9 mouse cellular contexts compared by ENCODE assay signal in genomic region chr13:51603894-51604244, GRCm38 (mm10). TPM values are rescaled to one million over a fixed set of nuclear protein-coding genes. Genes with fewer than 3 reads are reported as not detected.
DNase-seq lines count a peak whose midpoint lies in the region; ATAC-seq lines count a peak whose summit lies in the region.
"Had no signal": no experiment of that assay in that cellular context is flagged by ENCODE, and none has a peak within 500 bp of the region (broad histone marks: within the 10 kb centered on the region; RNA-seq: fewer than 3 reads in every experiment).

No protein-coding gene starts in this region.

- H3K36me3 ChIP-seq in kidney, embryonic 15.5 days, result no peaks in the 10 kb centered on the region
- no peaks in the 10 kb centered on the region for H3K36me3 ChIP-seq in kidney, embryonic 16.5 days (ENCODE audit: insufficient read depth, low read length)
- H3K36me3 ChIP-seq in hindbrain, embryonic 13.5 days, result no peaks in the 10 kb centered on the region
- no peaks in the 10 kb centered on the region for H3K36me3 ChIP-seq in limb, embryonic 10.5 days
- H3K36me3 ChIP-seq in liver, embryonic 11.5 days (ENCODE audit: control insufficient read depth, insufficient read depth, low read length), result no peaks in the 10 kb centered on the region

- no peak overlapping the region for H3K27ac ChIP-seq in kidney, embryonic 15.5 days
- H3K27ac ChIP-seq in kidney, embryonic 16.5 days (ENCODE audit: low read length), result no peak overlapping the region
- peak overlapping the region; percentile 24; the same call in 1 of the 2 replicates for H3K27ac ChIP-seq in hindbrain, embryonic 13.5 days
- H3K27ac ChIP-seq in limb, embryonic 10.5 days, result peak overlapping the region; percentile 56; the same call in 1 of the 2 replicates
- H3K27ac ChIP-seq in liver, embryonic 11.5 days (ENCODE audit: low read depth, low read length), result no peak overlapping the region

- H3K4me3 ChIP-seq in kidney, embryonic 15.5 days (replicated peaks), result no peak overlapping the region
- no peak overlapping the region for H3K4me3 ChIP-seq in kidney, embryonic 16.5 days (ENCODE audit: low read length)
- no peak overlapping the region for H3K4me3 ChIP-seq in hindbrain, embryonic 13.5 days
- no peak overlapping the region for H3K4me3 ChIP-seq in limb, embryonic 10.5 days
- H3K4me3 ChIP-seq in liver, embryonic 11.5 days (ENCODE audit: low read depth, low read length), result no peak overlapping the region
- H3K4me3 ChIP-seq: erythroblast, embryonic 14.5 days had no signal

- H3K9me3 ChIP-seq in kidney, embryonic 15.5 days (replicated peaks), result no peaks in the 10 kb centered on the region
- no peaks in the 10 kb centered on the region for H3K9me3 ChIP-seq in kidney, embryonic 16.5 days (ENCODE audit: low read length)
- H3K9me3 ChIP-seq in hindbrain, embryonic 13.5 days, result no peaks in the 10 kb centered on the region
- no peaks in the 10 kb centered on the region for H3K9me3 ChIP-seq in limb, embryonic 10.5 days (replicated peaks)
- H3K9me3 ChIP-seq in liver, embryonic 11.5 days (ENCODE audit: control insufficient read depth, low read length), result no peaks in the 10 kb centered on the region

- peaks cover 12% of the 10 kb centered on the region for H3K4me1 ChIP-seq in kidney, embryonic 15.5 days
- H3K4me1 ChIP-seq in kidney, embryonic 16.5 days (ENCODE audit: insufficient read depth, low read length), result no peaks in the 10 kb centered on the region; the same call in 1 of the 2 replicates
- H3K4me1 ChIP-seq in hindbrain, embryonic 13.5 days (replicated peaks), result peaks cover 17% of the 10 kb centered on the region
- peaks cover 14% of the 10 kb centered on the region for H3K4me1 ChIP-seq in limb, embryonic 10.5 days
- no peaks in the 10 kb centered on the region for H3K4me1 ChIP-seq in liver, embryonic 11.5 days (replicated peaks; ENCODE audit: control insufficient read depth, insufficient read depth, low read length)

- H3K9ac ChIP-seq in kidney, embryonic 15.5 days, result no peak overlapping the region
- no peak overlapping the region for H3K9ac ChIP-seq in kidney, embryonic 16.5 days (replicated peaks; ENCODE audit: low read length)
- H3K9ac ChIP-seq in hindbrain, embryonic 13.5 days, result no peak overlapping the region
- no peak overlapping the region for H3K9ac ChIP-seq in liver, embryonic 11.5 days (ENCODE audit: low read depth, low read length)

- no peak for ATAC-seq in kidney, embryonic 15.5 days (replicated peaks; ENCODE audit: low FRiP score)
- ATAC-seq in kidney, embryonic 16.5 days (ENCODE audit: low FRiP score, low TSS enrichment), result no peak
- ATAC-seq in hindbrain, embryonic 13.5 days (ENCODE audit: low FRiP score), result peak; percentile 53
- ATAC-seq in CD4-positive, CD25-positive, alpha-beta regulatory T cell, adult 4 months, result no peak
- no peak for ATAC-seq in liver, embryonic 11.5 days (replicated peaks; ENCODE audit: low FRiP score)

- 0 out of 2 replicates have a peak, but pooled peaks cover 2% of the 10 kb centered on the region for H3K27me3 ChIP-seq in kidney, embryonic 15.5 days
- H3K27me3 ChIP-seq in kidney, embryonic 16.5 days (ENCODE audit: insufficient read depth, low read length), result no peaks in the 10 kb centered on the region
- no peaks in the 10 kb centered on the region for H3K27me3 ChIP-seq in hindbrain, embryonic 13.5 days
- H3K27me3 ChIP-seq in limb, embryonic 10.5 days (ENCODE audit: low read depth, poor library complexity, severe bottlenecking), result no peaks in the 10 kb centered on the region
- no peaks in the 10 kb centered on the region for H3K27me3 ChIP-seq in liver, embryonic 11.5 days (replicated peaks; ENCODE audit: control insufficient read depth, insufficient read depth, low read length)

- peak; percentile 37 for DNase-seq in limb, embryonic 10.5 days (ENCODE audit: low spot score)
- DNase-seq in right cerebral cortex, postnatal 4 days, result peak; percentile 51
- no peak for DNase-seq in gastrocnemius, postnatal 10 days
- no peak for DNase-seq in liver, embryonic 11.5 days (ENCODE audit: low spot score)

- 49% methylated on average over 4 of the region's 4 CpGs for WGBS in kidney, embryonic 15.5 days
- WGBS in kidney, embryonic 16.5 days, result 49% methylated on average over 4 of the region's 4 CpGs
- WGBS in hindbrain, embryonic 13.5 days, result 47% methylated on average over 4 of the region's 4 CpGs
- 47% methylated on average over 4 of the region's 4 CpGs for WGBS in limb, embryonic 10.5 days
- 40% methylated on average over 4 of the region's 4 CpGs for WGBS in liver, embryonic 11.5 days

- peak overlapping the region; percentile 55 for H3K4me2 ChIP-seq in kidney, embryonic 15.5 days
- no peak overlapping the region for H3K4me2 ChIP-seq in kidney, embryonic 16.5 days (replicated peaks; ENCODE audit: low read depth, low read length)
- H3K4me2 ChIP-seq in hindbrain, embryonic 13.5 days, result peak overlapping the region; percentile 48
- no peak overlapping the region for H3K4me2 ChIP-seq in liver, embryonic 11.5 days

RNA-seq across cellular contexts. Expression of gene Shc3, which starts 34.6 kb away (rescaled TPM):
- polyA plus RNA-seq in kidney, embryonic 15.5 days (2015; fragmentation: Nextera tagmentation; extraction: Ambion mirVana), result 0.18 TPM in 2 replicates
- polyA plus RNA-seq in kidney, embryonic 16.5 days (2015; fragmentation: Nextera tagmentation; extraction: Ambion mirVana), result 0.14 and 0.31 TPM in 2 replicates
- polyA plus RNA-seq in hindbrain, embryonic 13.5 days (2015; fragmentation: Nextera tagmentation; extraction: Ambion mirVana), result 4.1 and 4.2 TPM in 2 replicates
- polyA plus RNA-seq in limb, embryonic 10.5 days (2016; fragmentation: Nextera tagmentation; extraction: Ambion mirVana), result 0.11 and 0.14 TPM in 2 replicates
- not detected for polyA plus RNA-seq in CD4-positive, CD25-positive, alpha-beta regulatory T cell, adult 4 months (2017; shearing (Covaris generic))
- 1 to 10 TPM; 3.0 to 4.1 TPM for total RNA-seq in gastrocnemius, postnatal 10 days (2021)
- not detected in 2 replicates for polyA plus RNA-seq in liver, embryonic 11.5 days (2014; fragmentation: Nextera tagmentation; extraction: Ambion mirVana)
- polyA plus RNA-seq: erythroblast, embryonic 14.5 days had no signal

RNA-seq across cellular contexts. Expression of gene Cks2, which starts 41.2 kb away (rescaled TPM):
- polyA plus RNA-seq in kidney, embryonic 15.5 days (2015; fragmentation: Nextera tagmentation; extraction: Ambion mirVana), result 370 and 419 TPM in 2 replicates
- polyA plus RNA-seq in kidney, embryonic 16.5 days (2015; fragmentation: Nextera tagmentation; extraction: Ambion mirVana), result 348 and 370 TPM in 2 replicates
- 76.0 and 78.7 TPM in 2 replicates for polyA plus RNA-seq in hindbrain, embryonic 13.5 days (2015; fragmentation: Nextera tagmentation; extraction: Ambion mirVana)
- polyA plus RNA-seq in limb, embryonic 10.5 days (2016; fragmentation: Nextera tagmentation; extraction: Ambion mirVana), result 393 and 424 TPM in 2 replicates
- polyA plus RNA-seq in CD4-positive, CD25-positive, alpha-beta regulatory T cell, adult 4 months (2017; shearing (Covaris generic)), result 10 to 100 TPM; 31.7 to 37.2 TPM
- 10 to 100 TPM; 14.5 to 17.7 TPM for total RNA-seq in gastrocnemius, postnatal 10 days (2021)
- 587 and 614 TPM in 2 replicates for polyA plus RNA-seq in liver, embryonic 11.5 days (2014; fragmentation: Nextera tagmentation; extraction: Ambion mirVana)

RNA-seq across cellular contexts. Expression of gene Secisbp2, which starts 47.6 kb away (rescaled TPM):
- polyA plus RNA-seq in kidney, embryonic 15.5 days (2015; fragmentation: Nextera tagmentation; extraction: Ambion mirVana), result 26.6 and 31.9 TPM in 2 replicates
- 32.9 and 37.1 TPM in 2 replicates for polyA plus RNA-seq in kidney, embryonic 16.5 days (2015; fragmentation: Nextera tagmentation; extraction: Ambion mirVana)
- 31.9 and 33.1 TPM in 2 replicates for polyA plus RNA-seq in hindbrain, embryonic 13.5 days (2015; fragmentation: Nextera tagmentation; extraction: Ambion mirVana)
- polyA plus RNA-seq in limb, embryonic 10.5 days (2016; fragmentation: Nextera tagmentation; extraction: Ambion mirVana), result 25.4 and 27.8 TPM in 2 replicates
- 10 to 100 TPM; 39.3 to 46.0 TPM for polyA plus RNA-seq in CD4-positive, CD25-positive, alpha-beta regulatory T cell, adult 4 months (2017; shearing (Covaris generic))
- 10 to 100 TPM in 1 of 2 experiments, 1 to 10 TPM in 1; 9.8 to 14.0 TPM for total RNA-seq in gastrocnemius, postnatal 10 days (2021)
- polyA plus RNA-seq in liver, embryonic 11.5 days (2014; fragmentation: Nextera tagmentation; extraction: Ambion mirVana), result 28.3 and 36.1 TPM in 2 replicates

Comparison
In these comparisons a context has a peak if more than half of its experiments do, and no peak if none do; other contexts are left out.
1. H3K4me2 ChIP-seq: peak in kidney, embryonic 15.5 days (single experiment) and hindbrain, embryonic 13.5 days (single experiment); none in kidney, embryonic 16.5 days (single experiment) and liver, embryonic 11.5 days (single experiment).
2. H3K27ac ChIP-seq: peak in hindbrain, embryonic 13.5 days (single experiment) and limb, embryonic 10.5 days (single experiment); none in kidney, embryonic 15.5 days (single experiment), kidney, embryonic 16.5 days (single experiment) and liver, embryonic 11.5 days (single experiment).
3. DNase-seq: peak in limb, embryonic 10.5 days (single experiment) and right cerebral cortex, postnatal 4 days (single experiment); none in gastrocnemius, postnatal 10 days (single experiment) and liver, embryonic 11.5 days (single experiment).